Comparison of ENCODE assay signal across 16 mouse cellular contexts in genomic region chr8:103031708-103032107, GRCm38 (mm10).
"Had no signal": no experiment of that assay in that cellular context is flagged by ENCODE, and none has a peak within 500 bp of the region (broad histone marks: within the 10 kb centered on the region; RNA-seq: fewer than 3 reads in every experiment).

No protein-coding gene starts in this region.

- H3K9ac ChIP-seq: kidney, embryonic 15.5 days; liver, embryonic 13.5 days; liver, postnatal 0 days; midbrain, embryonic 15.5 days; neural tube, embryonic 13.5 days had no signal

- H3K36me3 ChIP-seq: kidney, embryonic 15.5 days; liver, embryonic 13.5 days; midbrain, embryonic 15.5 days; neural tube, embryonic 13.5 days had no signal

- H3K4me2 ChIP-seq: kidney, embryonic 15.5 days; liver, embryonic 13.5 days; midbrain, embryonic 11.5 days; midbrain, embryonic 15.5 days; neural tube, embryonic 13.5 days had no signal

- H3K27ac ChIP-seq: liver, embryonic 13.5 days; macrophage; midbrain, embryonic 15.5 days; neural tube, embryonic 13.5 days had no signal

- DNase-seq: left cerebral cortex, postnatal 4 days; liver; liver, embryonic 13.5 days; liver, postnatal 0 days; retina, postnatal 1 day; right cerebral cortex, postnatal 4 days; spleen, adult 18-20 months; thymus, adult 18-20 months; thymus, postnatal 36 days had no signal

- ATAC-seq: intestine, embryonic 16.5 days; liver, postnatal 0 days; midbrain, embryonic 15.5 days had no signal

- H3K4me1 ChIP-seq: kidney, embryonic 15.5 days; liver, embryonic 13.5 days; megakaryocyte, embryonic 14.5 days; midbrain, embryonic 15.5 days; neural tube, embryonic 13.5 days had no signal

- H3K27me3 ChIP-seq: kidney, embryonic 15.5 days; liver, embryonic 13.5 days; megakaryocyte, embryonic 14.5 days; midbrain, embryonic 15.5 days; neural tube, embryonic 13.5 days had no signal

- H3K9me3 ChIP-seq: kidney, embryonic 15.5 days; liver, embryonic 13.5 days; midbrain, embryonic 15.5 days; neural tube, embryonic 13.5 days had no signal

- H3K4me3 ChIP-seq: kidney, embryonic 15.5 days; liver, embryonic 13.5 days; megakaryocyte, embryonic 14.5 days; midbrain, embryonic 15.5 days; neural tube, embryonic 13.5 days had no signal
